Mouse (Mus musculus) lung, adult 2 months (tissue): ENCODE data around the gene Olfr107. TPM values are rescaled to one million over a fixed set of nuclear protein-coding genes. Genes with fewer than 3 reads are reported as not detected.

Experiments used
- DNase-seq: peaks from one replicate; pipeline ENCODE4 v3.0.0; 2022
- H3K4me1 ChIP-seq: fragments of 200-500 bp; 2 replicates; pipeline ENCODE4 v1.6.1; 2011; ENCODE audit warnings: low read length; ENCODE audit not compliant: control insufficient read depth, insufficient read depth
- H3K4me3 ChIP-seq: fragments of 200-500 bp; replicated peaks from 2 replicates; pipeline ENCODE3; 2011; ENCODE audit warnings: low read depth, mild to moderate bottlenecking, control low read depth, low read length; ENCODE audit errors: extremely low read depth
- CTCF ChIP-seq: fragments of 200-500 bp; IDR thresholded peaks from 2 replicates; pipeline ENCODE4 v1.5.1; 2011; ENCODE audit warnings: mild to moderate bottlenecking, low read length, control low read depth; ENCODE audit not compliant: insufficient read depth
- POLR2A ChIP-seq: fragments of 200-500 bp; IDR thresholded peaks from 2 replicates; pipeline ENCODE4 v1.6.1; 2011; ENCODE audit warnings: low read depth, mild to moderate bottlenecking, control low read depth, low read length, borderline replicate concordance; ENCODE audit errors: extremely low read depth
- WGBS: fragments of 180-500 bp; shearing (Covaris S2); methylation state at CpG from one replicate; pipeline ENCODE4 v1.1.7; 2018; 5-methylcytosine and 5-hydroxymethylcytosine counted together
- polyA plus RNA-seq: library from polyadenylated mRNA; depleted of rRNA; stranded (reverse); fragments of >200 nt; gene quantifications from 2 replicates; pipeline ENCODE4 v1.2.3, GENCODE M21; 2012; rRNA removed

The Olfr107 gene
- not detected in 2 replicates for polyA plus RNA-seq

DNA sequence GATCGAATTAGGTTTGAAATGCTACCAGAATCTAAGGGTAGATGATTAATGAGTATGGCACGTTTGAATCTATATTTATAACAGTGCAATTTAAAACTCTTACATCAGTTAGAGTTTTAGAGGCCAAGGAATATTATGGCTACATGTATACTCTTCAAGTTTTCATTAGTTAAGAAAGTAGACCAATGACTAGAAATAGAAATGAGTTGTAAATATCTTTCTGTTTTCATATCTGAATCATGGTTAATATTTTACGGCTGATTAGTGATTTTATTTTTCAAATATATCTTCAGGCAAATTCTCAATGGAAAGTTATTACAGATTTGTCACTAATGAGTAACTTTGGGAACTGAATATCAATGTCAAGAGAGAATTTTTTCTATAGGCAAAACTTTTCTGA, at the start of gene Olfr107:
Gene Olfr107, plus strand, starts transcription at position 301 of the 400 bp plus-strand sequence.
- H3K4me1 ChIP-seq, result no peaks in the 10 kb centered on the region
- no peak for TF ChIP-seq POLR2A
- no peak for TF ChIP-seq CTCF
- WGBS, result 66% methylated on average over 3 of the region's 3 CpGs
- no peak for DNase-seq
- no peak within 1 kb of the TSS for H3K4me3 ChIP-seq

DNA sequence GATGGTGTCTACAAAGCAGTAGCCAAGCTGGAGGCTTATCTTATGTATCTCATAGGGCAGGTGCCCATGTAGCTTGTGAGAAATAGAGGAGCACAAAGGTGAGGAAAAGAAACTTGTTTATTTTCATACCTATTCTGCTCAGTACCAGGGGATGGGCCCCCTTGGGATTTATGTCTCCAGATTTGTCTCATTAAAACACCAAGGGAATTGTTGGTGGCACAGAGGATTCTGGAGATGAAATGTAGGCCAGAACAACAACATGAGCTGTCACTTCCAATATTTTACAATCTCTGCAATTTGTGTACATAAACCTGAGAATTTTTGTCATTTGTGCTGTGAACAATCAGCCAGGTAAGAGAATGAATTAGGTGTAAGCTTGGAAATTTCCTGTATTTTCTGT, 39.7 kb upstream of the Olfr107 start, which contains the start of gene Olfr104-ps:
Gene Olfr104-ps, plus strand, starts transcription at position 301 of the 400 bp plus-strand sequence.
- TF ChIP-seq CTCF, result no peak
- TF ChIP-seq POLR2A, result no peak
- Histone ChIP-seq H3K4me1 (no peaks in the 10 kb centered on the region), H3K4me3 (no peak within 1 kb of the TSS)
- no peak for DNase-seq

DNA sequence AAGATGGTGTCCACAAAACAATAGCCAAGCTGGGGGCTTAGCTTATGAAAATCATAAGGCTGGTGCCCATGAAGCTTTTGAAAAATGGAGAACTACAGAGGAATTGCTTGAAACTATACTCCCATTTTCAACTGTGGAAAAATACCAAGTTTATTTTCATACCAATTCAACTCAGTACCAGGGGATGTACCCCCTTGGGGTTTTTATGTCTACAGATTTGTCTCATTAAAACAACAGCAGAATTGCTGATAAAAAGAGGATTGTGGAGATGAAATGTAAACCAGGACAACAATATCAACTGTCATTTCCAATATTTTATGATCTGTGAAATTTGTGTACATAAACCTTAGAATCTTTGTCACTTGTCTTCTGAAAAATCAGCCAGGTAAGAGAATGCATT, 20.3 kb upstream of the Olfr107 start, which contains the start of gene Olfr105-ps:
Gene Olfr105-ps, plus strand, starts transcription at position 301 of the 400 bp plus-strand sequence.
- no peaks in the 10 kb centered on the region for H3K4me1 ChIP-seq
- TF ChIP-seq POLR2A, result no peak
- TF ChIP-seq CTCF, result no peak
- DNase-seq, result no peak
- no peak within 1 kb of the TSS for H3K4me3 ChIP-seq

- no peak within 1 kb of the TSS for H3K4me3 ChIP-seq
- H3K4me1 ChIP-seq, result no peaks in the 10 kb centered on the region
- no peak for DNase-seq
- WGBS, result 33% methylated on average over 1 of the region's 1 CpGs
- no peak for TF ChIP-seq CTCF
- no peak for TF ChIP-seq POLR2A
Observed at GRCm38 (mm10) chr17:37390093-37390492, 8.9 kb upstream of the Olfr107 start, which contains the start of gene Olfr106-ps. TSS of gene Olfr106-ps (plus strand) at chr17:37390393.

GRCm38 (mm10) chr17:37413380-37413779, 14.4 kb downstream of the Olfr107 start:
- Histone ChIP-seq H3K4me3 (no peak overlapping the region), H3K4me1 (no peaks in the 10 kb centered on the region)
- no peak for DNase-seq
- TF ChIP-seq POLR2A, result no peak
- TF ChIP-seq CTCF, result no peak

DNA sequence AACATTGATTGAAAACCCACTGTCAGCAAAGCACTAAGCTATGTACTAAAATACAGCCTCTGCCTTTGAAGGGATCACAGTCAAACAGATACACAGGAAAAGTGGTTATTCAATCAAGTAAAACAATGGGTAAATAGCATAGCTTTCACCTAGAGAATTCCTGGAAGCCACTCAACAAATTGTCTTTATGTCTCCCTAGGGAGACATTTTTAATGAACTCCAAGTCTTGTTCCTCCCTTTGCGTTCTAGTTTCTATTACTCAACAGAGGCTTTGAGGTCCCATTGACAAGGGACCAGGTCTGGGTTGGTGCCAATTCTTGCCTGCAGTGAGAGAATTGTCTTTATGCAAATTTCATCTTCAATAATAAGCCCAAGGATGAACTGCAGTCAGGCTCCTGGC, 46.2 kb downstream of the Olfr107 start, which contains the start of gene Olfr108:
Gene Olfr108, plus strand, starts transcription at position 301 of the 400 bp plus-strand sequence.
- whole genome bisulfite sequencing, result 90% methylated on average over 1 of the region's 1 CpGs
- no peak for DNase-seq
- TF ChIP-seq CTCF (no peak), POLR2A (no peak)
- Histone ChIP-seq H3K4me3 (no peak within 1 kb of the TSS), H3K4me1 (no peaks in the 10 kb centered on the region)

Other genes with a start within 250 kb of the Olfr107 start
- gene Olfr93, start 237.7 kb upstream of the Olfr107 start, polyA plus RNA-seq, result not detected in 2 replicates
- gene Ubd, start 205.3 kb upstream of the Olfr107 start, polyA plus RNA-seq, result not detected in 2 replicates
- not detected in 2 replicates for gene Olfr94, start 198.2 kb upstream of the Olfr107 start, polyA plus RNA-seq
- not detected in 2 replicates for gene Olfr95, start 186.1 kb upstream of the Olfr107 start, polyA plus RNA-seq
- not detected in 2 replicates for gene Olfr96, start 179.1 kb upstream of the Olfr107 start, polyA plus RNA-seq
- not detected in 2 replicates for gene Olfr97, start 161.9 kb upstream of the Olfr107 start, polyA plus RNA-seq
- not detected in 2 replicates for gene Olfr98, start 135.5 kb upstream of the Olfr107 start, polyA plus RNA-seq
- 14.5 and 14.6 TPM in 2 replicates for gene H2-M3, start 129.0 kb upstream of the Olfr107 start, polyA plus RNA-seq
- gene Olfr99, start 115.8 kb upstream of the Olfr107 start, polyA plus RNA-seq, result not detected in 2 replicates
- gene Olfr101, start 94.9 kb upstream of the Olfr107 start, polyA plus RNA-seq, result not detected in 2 replicates
- gene Olfr102, start 82.2 kb upstream of the Olfr107 start, polyA plus RNA-seq, result not detected in 2 replicates
- gene Olfr103, start 59.5 kb upstream of the Olfr107 start, polyA plus RNA-seq, result not detected in 2 replicates
- gene Olfr104-ps, start 39.6 kb upstream of the Olfr107 start, polyA plus RNA-seq, result not detected in 2 replicates
- not detected in 2 replicates for gene Olfr105-ps, start 20.2 kb upstream of the Olfr107 start, polyA plus RNA-seq
- gene Olfr106-ps, start 8.8 kb upstream of the Olfr107 start, polyA plus RNA-seq, result not detected in 2 replicates
- gene Olfr108, start 46.3 kb downstream of the Olfr107 start, polyA plus RNA-seq, result not detected in 2 replicates
- not detected in 2 replicates for gene Olfr109, start 59.7 kb downstream of the Olfr107 start, polyA plus RNA-seq
- 0.28 and 0.63 TPM in 2 replicates for gene H2-M2, start 84.3 kb downstream of the Olfr107 start, polyA plus RNA-seq
- gene Olfr110, start 93.2 kb downstream of the Olfr107 start, polyA plus RNA-seq, result 0.07 TPM in 1 of 2 replicates, not detected in the other
- gene Olfr111, start 108.8 kb downstream of the Olfr107 start, polyA plus RNA-seq, result 0.07 and 0.21 TPM in 2 replicates
- gene Olfr112, start 170.2 kb downstream of the Olfr107 start, polyA plus RNA-seq, result not detected in 2 replicates
- not detected in 2 replicates for gene Olfr113, start 178.4 kb downstream of the Olfr107 start, polyA plus RNA-seq
- gene Olfr114, start 193.5 kb downstream of the Olfr107 start, polyA plus RNA-seq, result not detected in 2 replicates
- not detected in 2 replicates for gene Olfr115, start 227.9 kb downstream of the Olfr107 start, polyA plus RNA-seq
- gene Olfr116, start 228.0 kb downstream of the Olfr107 start, polyA plus RNA-seq, result not detected in 2 replicates